Mouse (Mus musculus) layer of hippocampus, adult 8-10 months (tissue): ENCODE results near the gene Snx7. TPM values are rescaled to one million over a fixed set of nuclear protein-coding genes. Genes with fewer than 3 reads are reported as not detected.

ENCODE experiments used
- DNase-seq, 2 experiments: peaks; one replicate each; pipeline ENCODE4 v3.0.0; 2022; ENCODE audit warnings: low spot score in 2 of 2
- total RNA-seq, 4 experiments: library from RNA; stranded (reverse); gene quantifications; 2 replicates each; pipeline ENCODE4 v1.2.4; 2022

Snx7 gene
- 10 to 100 TPM; 13.5 to 19.7 (median 17.3) TPM for total RNA-seq

GRCm38 (mm10) chr3:117868637-117869323 lies at the start of gene Snx7:
Gene Snx7 (minus strand): TSS chr3:117868936.
- peak; percentile 64 to 81 for DNase-seq

DNA sequence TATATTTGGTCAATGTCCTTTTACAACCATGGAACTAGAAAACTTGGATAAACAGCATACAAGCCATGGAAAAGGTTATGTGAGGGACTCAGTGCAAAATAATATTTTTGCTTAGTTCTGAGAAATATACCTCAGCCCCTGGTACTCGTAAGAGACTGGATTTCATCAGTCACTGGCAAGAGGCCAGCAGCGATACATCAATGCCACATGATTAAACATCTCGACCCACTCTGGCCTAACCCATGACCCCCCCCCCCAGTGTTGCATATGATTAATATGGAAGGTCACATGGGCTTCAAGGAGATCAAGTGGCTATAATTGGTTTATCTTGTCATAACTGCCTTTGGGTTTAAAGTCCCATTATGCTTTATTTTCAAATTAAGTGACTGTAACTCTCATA lies 46.7 kb upstream of the Snx7 start:
- no peak for DNase-seq

DNA sequence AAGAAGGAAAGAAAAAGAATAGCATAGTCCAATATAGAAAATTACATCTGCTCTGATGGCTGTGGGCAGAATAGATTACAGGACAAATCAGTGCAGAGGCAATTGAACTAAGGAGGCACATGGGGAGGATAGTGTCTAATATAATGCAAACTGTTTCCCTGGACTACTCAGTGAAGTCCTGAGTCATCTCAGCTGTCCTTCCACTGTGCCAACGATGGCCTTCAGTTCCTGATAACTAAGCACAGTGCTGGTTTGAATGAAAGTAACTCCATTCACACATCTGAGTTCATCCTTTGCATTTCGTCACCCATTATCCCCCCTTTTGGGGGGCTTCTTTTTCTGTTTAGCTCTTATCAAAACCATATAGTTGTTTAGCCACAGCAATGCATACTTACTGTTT lies 25.0 kb upstream of the Snx7 start:
- no peak for DNase-seq

DNA sequence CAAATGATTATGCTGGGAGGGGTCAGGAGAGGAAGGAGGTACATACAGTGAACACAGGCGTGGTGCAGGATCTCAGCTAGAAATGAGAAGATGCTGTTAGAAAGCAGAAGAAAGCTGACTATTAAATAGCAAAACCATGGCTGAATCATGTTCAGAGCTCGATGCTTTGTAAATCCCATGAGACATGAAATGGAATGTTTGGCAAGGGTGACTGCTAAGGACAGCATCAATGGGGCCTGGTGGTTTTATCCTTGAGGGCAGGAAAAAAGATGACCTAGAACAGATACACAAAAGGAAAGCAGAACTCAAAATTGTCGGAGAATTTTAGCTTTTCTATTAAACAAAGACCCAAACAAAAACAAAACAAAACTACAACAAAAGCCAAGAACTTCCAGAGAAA lies 6.7 kb upstream of the Snx7 start:
- DNase-seq: no peak

GRCm38 (mm10) chr3:117873209-117873863 lies 4.6 kb upstream of the Snx7 start:
- no peak for DNase-seq

GRCm38 (mm10) chr3:117869324-117869715 lies 584 bp upstream of the Snx7 start:
- DNase-seq: no peak

DNA sequence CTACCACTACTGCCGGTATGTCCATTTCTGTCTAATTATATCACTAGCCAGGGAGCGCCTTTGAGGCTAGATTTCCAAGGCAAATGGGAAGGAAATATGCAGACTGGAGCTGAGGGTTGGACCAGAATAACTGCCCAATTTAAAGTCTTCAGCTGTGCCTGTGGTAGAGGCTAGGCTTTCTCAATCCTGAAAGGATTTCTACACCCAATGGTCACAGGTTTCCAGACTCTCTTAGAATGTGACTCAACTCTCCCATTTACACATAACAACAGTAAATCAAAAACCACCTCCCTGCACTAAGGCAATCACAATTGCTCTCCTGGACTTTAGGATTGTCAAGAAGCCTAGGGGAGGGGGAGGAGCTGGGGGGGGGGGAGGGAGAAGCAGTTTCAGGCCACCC lies 645 bp downstream of the Snx7 start:
- DNase-seq: no peak

DNA sequence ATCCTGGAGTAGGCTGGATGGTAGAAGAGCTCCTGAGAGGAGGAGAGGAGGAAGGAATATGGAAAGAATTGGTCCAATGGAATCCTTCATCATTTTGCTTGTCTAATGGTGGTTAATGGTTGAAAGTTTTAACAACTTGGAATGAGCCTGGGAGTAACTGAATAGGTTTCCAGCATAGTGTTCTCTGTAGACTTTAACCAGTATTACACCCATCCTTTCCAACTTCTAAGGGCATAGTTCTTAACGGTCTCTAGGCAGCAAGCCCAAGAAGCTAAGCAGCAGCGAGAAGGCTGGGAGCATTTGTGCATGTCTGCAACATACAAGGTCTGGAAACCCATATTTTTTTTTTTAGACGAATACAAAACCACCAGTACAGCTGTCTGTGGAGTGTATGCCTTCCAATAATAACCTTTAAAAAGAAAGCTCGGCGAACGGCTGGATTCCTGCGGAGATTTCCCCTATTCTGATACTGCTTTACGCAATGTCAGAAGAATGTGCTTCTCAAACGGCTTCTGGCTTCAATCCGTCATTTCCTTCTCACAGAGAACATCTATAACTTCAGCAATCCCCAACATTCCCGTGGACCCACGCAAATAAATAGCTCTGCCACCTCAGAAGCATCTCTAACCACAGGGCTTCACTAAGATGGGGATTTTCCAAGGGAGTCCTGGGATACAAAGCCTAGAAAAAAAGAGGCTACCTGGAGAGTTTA lies 1.9 kb downstream of the Snx7 start:
- DNase-seq: no peak

- DNase-seq: no peak
These were observed 3.1 kb downstream of the Snx7 start for GRCm38 (mm10) chr3:117865621-117866020.

DNA sequence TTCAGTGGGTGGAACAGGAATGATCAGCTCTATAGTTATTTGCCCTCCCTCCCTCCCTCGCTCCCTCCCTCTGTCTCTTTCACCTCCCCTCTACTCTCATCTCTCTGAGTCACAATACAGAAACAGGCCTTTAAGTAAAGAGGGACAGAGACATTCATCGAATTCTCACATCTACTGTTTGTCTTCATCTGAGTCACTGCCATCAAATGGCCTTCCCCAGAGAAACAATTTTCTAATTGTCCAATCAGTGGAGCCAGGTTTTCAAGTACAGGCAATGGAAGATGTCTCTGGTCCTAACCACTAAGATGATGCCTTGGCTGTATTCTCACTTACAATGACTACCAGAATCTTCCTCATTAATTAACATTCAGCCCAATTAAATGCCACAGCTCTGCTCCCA lies 5.8 kb downstream of the Snx7 start:
- DNase-seq: no peak

GRCm38 (mm10) chr3:117861977-117862434 lies 6.7 kb downstream of the Snx7 start:
- DNase-seq: no peak

- DNase-seq: no peak
These were observed 9.7 kb downstream of the Snx7 start for GRCm38 (mm10) chr3:117858996-117859395.

DNA sequence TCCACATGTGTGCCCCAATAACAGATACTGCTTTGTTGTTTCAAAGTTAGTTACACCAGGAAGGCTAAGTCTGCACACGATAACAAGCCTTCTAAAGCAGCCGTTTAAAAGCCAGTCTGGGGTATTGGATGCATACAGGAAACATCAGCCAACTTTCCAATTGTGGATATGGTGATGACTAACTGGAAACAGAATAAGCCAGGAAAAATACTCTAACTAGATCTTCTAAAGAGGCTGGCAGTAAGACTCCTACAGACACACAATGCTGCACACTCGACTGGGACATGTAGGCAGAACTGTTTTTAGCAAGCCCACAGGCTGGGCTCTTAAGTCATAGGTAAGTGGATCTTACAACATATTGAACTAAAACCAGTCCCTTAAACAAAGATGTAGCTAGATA lies 15.0 kb downstream of the Snx7 start:
- peak in 1 of 2 experiments; percentile 22 for DNase-seq

DNA sequence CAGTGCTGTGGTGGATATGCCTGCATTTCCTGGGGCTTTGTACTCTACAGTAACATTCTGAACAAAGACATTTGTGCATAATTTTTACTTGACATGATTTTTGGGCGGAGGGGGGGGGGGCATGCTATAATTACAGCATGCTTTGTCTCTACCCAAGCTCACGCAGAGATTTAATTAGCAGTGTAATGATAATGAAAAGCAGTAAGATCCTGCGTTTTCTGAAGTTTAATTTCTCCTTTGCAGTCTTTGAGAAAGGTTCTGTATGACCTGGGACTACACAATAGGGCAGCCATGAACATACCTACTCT lies 16.7 kb downstream of the Snx7 start:
- no peak for DNase-seq

DNA sequence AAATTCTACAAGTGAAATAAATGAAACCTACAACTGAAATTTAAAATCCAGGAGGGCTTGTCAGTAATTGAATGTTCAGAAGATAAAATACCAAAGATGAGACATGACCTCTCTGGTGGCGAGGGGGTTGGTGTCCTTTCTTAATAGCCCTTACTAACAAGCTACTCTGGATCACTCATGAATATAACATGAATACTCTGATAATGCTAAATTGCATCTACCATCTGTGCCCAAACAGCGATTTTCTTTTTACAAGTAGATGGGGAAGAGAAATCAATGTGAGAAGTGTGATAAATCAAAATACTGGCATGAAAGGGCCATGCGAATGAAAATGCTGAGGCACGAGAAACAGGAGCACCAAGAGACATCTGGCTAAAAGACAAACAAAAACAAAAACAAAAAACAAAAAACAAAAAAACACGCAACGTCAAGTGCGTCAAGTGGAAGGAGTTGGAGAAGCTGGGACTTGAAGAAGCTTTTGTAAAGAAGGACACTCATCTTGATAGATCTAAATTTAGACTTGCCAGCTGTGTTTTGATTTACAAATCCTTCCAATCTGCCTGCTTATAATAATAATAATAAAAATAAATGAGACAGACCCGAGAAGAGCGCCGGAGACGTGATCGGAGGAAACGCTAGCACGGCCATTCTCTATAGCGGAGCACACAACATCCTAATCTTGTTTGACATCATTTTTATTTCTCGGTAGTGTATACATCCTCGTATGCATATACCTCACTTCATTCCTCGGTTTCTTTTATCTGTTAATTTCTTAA lies 17.3 kb downstream of the Snx7 start:
- DNase-seq: no peak

DNA sequence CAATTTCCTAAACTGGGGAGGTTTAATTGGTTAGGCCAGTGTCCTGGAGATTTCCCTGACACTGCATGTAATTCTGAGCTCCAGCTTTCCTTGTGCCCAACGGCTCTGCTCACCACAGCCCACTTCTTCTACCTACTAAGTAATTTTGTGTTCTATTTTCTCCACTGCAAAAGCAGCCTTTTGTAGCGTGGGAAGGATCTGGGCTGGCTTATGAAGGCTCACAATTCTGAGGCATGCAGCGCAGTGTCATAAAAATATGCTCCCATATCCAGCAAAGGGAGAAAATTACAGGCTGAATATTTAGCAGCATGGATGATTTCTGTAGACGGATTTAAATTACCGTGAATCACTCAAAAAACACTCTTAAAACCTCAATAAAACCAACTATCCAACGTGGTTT lies 19.9 kb downstream of the Snx7 start:
- DNase-seq: peak; percentile 56 to 64

- no peak for DNase-seq
These were observed 26.1 kb downstream of the Snx7 start for GRCm38 (mm10) chr3:117842658-117843057.

GRCm38 (mm10) chr3:117839867-117840545 lies 28.7 kb downstream of the Snx7 start:
- peak in 1 of 2 experiments; percentile 59 for DNase-seq

- DNase-seq: no peak
These were observed 30.7 kb downstream of the Snx7 start for GRCm38 (mm10) chr3:117838020-117838419.

DNA sequence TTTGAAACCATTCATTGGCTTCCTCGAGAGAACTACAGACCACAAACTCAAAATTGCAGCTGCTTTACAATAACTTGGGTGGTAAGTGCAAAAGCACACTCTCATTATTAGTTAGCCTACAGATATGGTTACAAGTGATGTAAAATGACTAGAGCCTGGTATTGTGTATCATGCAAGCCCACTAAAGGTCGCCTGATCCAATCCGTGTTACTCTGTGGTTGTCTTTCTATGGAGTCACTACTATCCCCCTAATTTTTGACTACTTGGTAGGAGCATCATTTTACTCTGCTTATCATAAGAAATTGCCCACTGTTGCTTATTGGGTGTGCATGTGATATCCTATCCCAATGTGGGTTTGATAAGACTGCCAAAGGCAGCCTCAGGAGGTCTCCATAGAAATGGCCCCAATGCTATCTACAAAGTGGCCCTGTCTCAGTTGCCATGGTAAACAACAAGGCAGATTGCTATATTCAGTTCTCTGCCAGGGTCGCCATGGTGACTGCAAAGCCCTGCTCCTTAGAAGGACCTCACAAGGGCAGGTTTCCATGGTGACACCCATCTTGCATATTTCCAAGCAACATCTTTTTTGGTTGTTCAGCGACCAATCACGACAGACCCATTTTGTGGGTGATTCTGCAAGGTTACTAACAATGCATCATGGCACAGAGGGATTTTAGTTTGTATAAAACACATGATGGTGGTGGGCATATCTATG lies 42.1 kb downstream of the Snx7 start:
- DNase-seq: peak; percentile 40 to 49

GRCm38 (mm10) chr3:117823218-117823617 lies 45.5 kb downstream of the Snx7 start:
- no peak for DNase-seq
